Mouse (Mus musculus) CH12.LX (cell line): ENCODE results near the gene Ubc. TPM values are rescaled to one million over a fixed set of nuclear protein-coding genes. Genes with fewer than 3 reads are reported as not detected.

Experiments used
- DNase-seq: peaks from one replicate; pipeline ENCODE4 v3.0.0-alpha.2; 2013; ENCODE audit errors: extremely low read depth
- H3K27ac ChIP-seq: 2 replicates; pipeline ENCODE4 v1.5.1; 2012; ENCODE audit warnings: low read depth, mild to moderate bottlenecking, control low read depth, moderate library complexity; ENCODE audit not compliant: insufficient read depth
- H3K27me3 ChIP-seq: replicated peaks from 2 replicates; pipeline ENCODE3; 2012; ENCODE audit warnings: inconsistent platforms
- H3K36me3 ChIP-seq, 2 experiments: replicated peaks in 1 of 2; 2 replicates each; pipeline versions ENCODE3 to v1.6.1; 2012; ENCODE audit warnings: inconsistent platforms in 1 of 2, low read length in 1 of 2, mild to moderate bottlenecking in 1 of 2, mixed read lengths in 1 of 2, moderate library complexity in 1 of 2; ENCODE audit not compliant: control insufficient read depth in 1 of 2, insufficient read depth in 1 of 2
- H3K4me1 ChIP-seq, 2 experiments: 2 replicates each; pipeline ENCODE4 v1.6.1; 2012; ENCODE audit warnings: inconsistent platforms in 1 of 2, moderate library complexity in 1 of 2; ENCODE audit not compliant: insufficient read depth in 2 of 2, control insufficient read depth in 1 of 2
- H3K4me2 ChIP-seq: 2 replicates; pipeline ENCODE4 v1.6.1; 2012; ENCODE audit warnings: low read depth, mild to moderate bottlenecking, control low read depth; ENCODE audit not compliant: poor library complexity, insufficient read depth, severe bottlenecking
- H3K4me3 ChIP-seq, 3 experiments: fragments of 150-350 bp in 1 of 3; sonication (generic) in 1 of 3; replicated peaks in 1 of 3; 2 replicates each; pipeline versions ENCODE3 to v1.5.1; 2011 to 2012; ENCODE audit warnings: low read depth in 2 of 3, low read length in 2 of 3, mild to moderate bottlenecking in 2 of 3, moderate library complexity in 2 of 3, control low read depth in 1 of 3, improper control_type of control experiment in 1 of 3, inconsistent platforms in 1 of 3, mixed read lengths in 1 of 3; ENCODE audit not compliant: poor library complexity in 1 of 3
- H3K79me2 ChIP-seq: replicated peaks from 2 replicates; pipeline ENCODE4 v1.6.1; 2012; ENCODE audit warnings: mild to moderate bottlenecking, moderate library complexity; ENCODE audit not compliant: control insufficient read depth, poor library complexity, insufficient read depth, severe bottlenecking; ENCODE audit errors: extremely low read depth
- H3K9ac ChIP-seq: 2 replicates; pipeline ENCODE4 v1.6.1; 2012; ENCODE audit warnings: low read depth, mild to moderate bottlenecking, control low read depth, moderate library complexity; ENCODE audit not compliant: insufficient read depth
- H3K9me3 ChIP-seq: replicated peaks from 2 replicates; pipeline ENCODE3; 2012; ENCODE audit warnings: low read length, inconsistent platforms, mixed read lengths
- BHLHE40 ChIP-seq: IDR thresholded peaks from 2 replicates; pipeline ENCODE4 v1.6.1; 2011; ENCODE audit warnings: mild to moderate bottlenecking, low read depth, low read length, improper control_type of control experiment
- CHD1 ChIP-seq: IDR thresholded peaks from 2 replicates; pipeline ENCODE4 v1.6.1; 2012; ENCODE audit warnings: low read depth, low read length, improper control_type of control experiment, inconsistent platforms
- CHD2 ChIP-seq: IDR thresholded peaks from 2 replicates; pipeline ENCODE4 v1.6.1; 2011; ENCODE audit warnings: low read length, improper control_type of control experiment
- ELF1 ChIP-seq: IDR thresholded peaks from 2 replicates; pipeline ENCODE4 v1.6.1; 2014; ENCODE audit warnings: low read depth, mild to moderate bottlenecking, inconsistent platforms, low read length, improper control_type of control experiment
- EP300 ChIP-seq: IDR thresholded peaks from 2 replicates; pipeline ENCODE4 v1.6.1; 2011; ENCODE audit warnings: low read length, improper control_type of control experiment
- ETS1 ChIP-seq: conservative IDR thresholded peaks from 2 replicates; pipeline ENCODE4 v1.6.1; 2012; ENCODE audit warnings: low read depth, mild to moderate bottlenecking, inconsistent platforms, low read length, improper control_type of control experiment, moderate library complexity
- HCFC1 ChIP-seq: IDR thresholded peaks from 2 replicates; pipeline ENCODE4 v1.6.1; 2012; ENCODE audit warnings: low read depth, mild to moderate bottlenecking, inconsistent platforms, low read length, improper control_type of control experiment
- IRF4 ChIP-seq: IDR thresholded peaks from 2 replicates; pipeline ENCODE4 v1.6.1; 2014; ENCODE audit warnings: low read depth, mild to moderate bottlenecking, inconsistent platforms, low read length, improper control_type of control experiment
- JUN ChIP-seq: IDR thresholded peaks from 2 replicates; pipeline ENCODE4 v1.6.1; 2011; ENCODE audit warnings: low read depth, mild to moderate bottlenecking, low read length, improper control_type of control experiment, moderate library complexity; ENCODE audit not compliant: insufficient read depth
- JUND ChIP-seq: conservative IDR thresholded peaks from 2 replicates; pipeline ENCODE4 v1.6.1; 2011; ENCODE audit warnings: low read depth, low read length, improper control_type of control experiment
- KAT2A ChIP-seq: IDR thresholded peaks from 2 replicates; pipeline ENCODE4 v1.6.1; 2012; ENCODE audit warnings: low read length, improper control_type of control experiment, inconsistent platforms; ENCODE audit not compliant: insufficient replicate concordance
- MAFK ChIP-seq: IDR thresholded peaks from 2 replicates; pipeline ENCODE4 v1.6.1; 2011; ENCODE audit warnings: low read length, improper control_type of control experiment; ENCODE audit not compliant: insufficient replicate concordance
- MAX ChIP-seq: IDR thresholded peaks from 2 replicates; pipeline ENCODE4 v1.6.1; 2011; ENCODE audit warnings: low read length, improper control_type of control experiment
- MAZ ChIP-seq: IDR thresholded peaks from 2 replicates; pipeline ENCODE4 v1.6.1; 2012; ENCODE audit warnings: low read depth, mild to moderate bottlenecking, inconsistent platforms, low read length, improper control_type of control experiment, moderate library complexity
- MEF2A ChIP-seq: IDR thresholded peaks from 2 replicates; pipeline ENCODE4 v1.6.1; 2014; ENCODE audit warnings: low read depth, mild to moderate bottlenecking, inconsistent platforms, low read length, improper control_type of control experiment, borderline replicate concordance
- MXI1 ChIP-seq: IDR thresholded peaks from 2 replicates; pipeline ENCODE4 v1.6.1; 2011; ENCODE audit warnings: mild to moderate bottlenecking, low read depth, low read length, improper control_type of control experiment
- MYC ChIP-seq: IDR thresholded peaks from 2 replicates; pipeline ENCODE4 v1.6.1; 2011; ENCODE audit warnings: low read depth, mild to moderate bottlenecking, improper control_type of control experiment, low read length
- NELFE ChIP-seq: IDR thresholded peaks from 2 replicates; pipeline ENCODE4 v1.6.1; 2011; ENCODE audit warnings: low read depth, low read length, improper control_type of control experiment
- PAX5 ChIP-seq: IDR thresholded peaks from 2 replicates; pipeline ENCODE4 v1.6.1; 2012; ENCODE audit warnings: low read length, inconsistent platforms, mixed read lengths
- POLR2A ChIP-seq: IDR thresholded peaks from 2 replicates; pipeline ENCODE4 v1.6.1; 2011; ENCODE audit warnings: low read depth, mild to moderate bottlenecking, improper control_type of control experiment, low read length
- POLR2AphosphoS2 ChIP-seq: IDR thresholded peaks from 2 replicates; pipeline ENCODE4 v1.6.1; 2011; ENCODE audit warnings: low read depth, low read length, improper control_type of control experiment
- SIN3A ChIP-seq: IDR thresholded peaks from 2 replicates; pipeline ENCODE4 v1.6.1; 2012; ENCODE audit warnings: low read length, improper control_type of control experiment, inconsistent platforms
- TBP ChIP-seq: conservative IDR thresholded peaks from 2 replicates; pipeline ENCODE4 v1.6.1; 2011; ENCODE audit warnings: low read depth, low read length, improper control_type of control experiment
- TCF12 ChIP-seq: IDR thresholded peaks from 2 replicates; pipeline ENCODE4 v1.6.1; 2014; ENCODE audit warnings: low read depth, mild to moderate bottlenecking, inconsistent platforms, low read length, improper control_type of control experiment
- USF1 ChIP-seq: IDR thresholded peaks from 2 replicates; pipeline ENCODE4 v1.6.1; 2014; ENCODE audit warnings: low read depth, mild to moderate bottlenecking, inconsistent platforms, low read length, improper control_type of control experiment
- USF2 ChIP-seq: conservative IDR thresholded peaks from 2 replicates; pipeline ENCODE4 v1.6.1; 2011; ENCODE audit warnings: low read depth, low read length, improper control_type of control experiment
- ZC3H11A ChIP-seq: IDR thresholded peaks from 2 replicates; pipeline ENCODE4 v1.6.1; 2012; ENCODE audit warnings: low read depth, mild to moderate bottlenecking, inconsistent platforms, low read length, improper control_type of control experiment
- ZMIZ1 ChIP-seq: IDR thresholded peaks from 2 replicates; pipeline ENCODE4 v1.6.1; 2012; ENCODE audit warnings: low read depth, mild to moderate bottlenecking, inconsistent platforms, low read length, improper control_type of control experiment
- ZNF384 ChIP-seq: IDR thresholded peaks from 2 replicates; pipeline ENCODE4 v1.6.1; 2012; ENCODE audit warnings: low read depth, low read length, improper control_type of control experiment, inconsistent platforms
- dilution Hi-C: fragments of 300-500 bp; cut with MboI; formaldehyde crosslinking; loops from 2 replicates; pipeline ENCODE4 v1.14.3; 2020; ENCODE audit warnings: low sequenced_read_pairs; ENCODE audit not compliant: extremely low pct_unique_long_range_greater_than_20kb, extremely low pct_ligation_motif_present
- in situ Hi-C: fragments of 300-500 bp; cut with MboI; formaldehyde crosslinking; loops from 3 replicates; pipeline ENCODE4 v1.14.3; 2019; ENCODE audit warnings: low sequenced_read_pairs, low pct_ligation_motif_present, low pct_unique_long_range_greater_than_20kb, mixed read lengths
- polyA plus RNA-seq: library from polyadenylated mRNA; unstranded; fragments of >175 nt; gene quantifications from 2 replicates; pipeline ENCODE4 v1.2.1, GENCODE M21; 2012; ENCODE audit warnings: low read depth; ENCODE audit not compliant: insufficient read length
- total RNA-seq, 2 experiments: library from RNA; depleted of rRNA; stranded (reverse); fragments of 300-350 nt in 1 of 2; fragments of >200 nt in 1 of 2; gene quantifications; 2 replicates each; pipeline ENCODE4 v1.2.3; 2012 to 2014

Ubc gene
- total and polyA plus RNA-seq, 3 experiments, result 466 to 803 (median 656) TPM

DNA sequence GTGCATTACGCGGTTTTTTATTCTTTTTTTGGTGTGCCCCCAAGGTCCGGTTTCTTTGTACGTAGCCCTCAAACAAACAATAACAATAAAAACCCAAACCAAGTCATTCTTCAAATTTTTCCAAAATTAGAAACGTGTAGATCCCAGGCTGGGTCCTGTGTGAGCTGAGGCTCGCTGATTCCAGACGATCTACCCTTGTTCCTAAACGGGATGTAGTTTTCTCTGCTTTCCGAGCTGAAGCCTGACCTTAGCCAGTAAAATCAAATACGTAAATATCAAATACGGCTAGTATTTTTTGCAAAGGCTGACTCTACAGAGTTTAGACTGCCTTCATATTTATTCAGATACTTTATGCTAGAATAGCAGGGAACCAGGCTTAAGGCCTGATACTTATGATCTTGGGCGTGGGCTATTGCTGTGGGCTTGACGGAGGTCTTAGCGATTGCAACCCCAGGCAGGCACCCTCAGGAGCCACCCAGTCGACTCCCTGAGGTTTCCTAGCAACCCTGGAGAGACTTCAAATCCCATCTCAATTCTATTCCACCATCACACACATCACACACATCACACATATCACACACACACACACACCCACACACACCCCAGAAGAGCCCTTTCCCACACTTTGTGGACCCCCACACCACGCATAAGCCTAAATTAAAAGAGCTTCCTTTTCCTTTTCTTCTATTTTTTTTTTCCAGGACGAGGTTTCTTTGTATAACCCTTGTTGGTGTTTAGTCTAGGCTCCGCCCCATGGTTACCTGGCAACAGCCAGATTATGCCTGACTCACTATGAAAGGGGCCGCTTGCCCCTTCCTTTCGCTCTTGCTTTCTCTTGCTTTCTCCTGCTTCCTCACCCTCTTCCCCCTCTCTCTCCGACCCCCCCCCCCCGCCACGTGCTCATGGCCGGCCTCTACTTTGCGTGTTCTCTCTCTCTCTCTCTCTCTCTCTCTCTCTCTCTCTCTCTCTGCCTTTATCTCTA, 3.9 kb upstream of the Ubc start:
- peaks cover 6 to 32% of the 10 kb centered on the region in 2 experiments; a peak in 3 of 4 replicates for H3K4me1 ChIP-seq
- in situ Hi-C loops, result no loop called here
- no peaks in the 10 kb centered on the region for H3K9me3 ChIP-seq
- peak; percentile 98 for DNase-seq
- H3K27me3 ChIP-seq, result no peaks in the 10 kb centered on the region
- H3K9ac ChIP-seq, result peak overlapping the region; percentile 94
- peaks cover 8% of the 10 kb centered on the region for H3K79me2 ChIP-seq
- peak overlapping the region; percentile 95 for H3K27ac ChIP-seq
- dilution Hi-C loops, result no loop called here
- TF ChIP-seq TCF12, result peak; percentile 76
- TF ChIP-seq MAFK, result peak; percentile 64
- TF ChIP-seq PAX5, result no peak
- peak; percentile 58 for TF ChIP-seq HCFC1
- TF ChIP-seq POLR2A, result no peak
- TF ChIP-seq MEF2A, result peak; percentile 83
- TF ChIP-seq JUN, result 0 out of 2 replicates have a peak, but pooled peaks have one; percentile 31
- no peak for TF ChIP-seq USF2
- peak; percentile 84; the same call in 1 of the 2 replicates for TF ChIP-seq SIN3A
- peak; percentile 25 for TF ChIP-seq CHD1
- no peak for TF ChIP-seq POLR2AphosphoS2
- TF ChIP-seq KAT2A, result no peak
- peak; percentile 96 for TF ChIP-seq IRF4
- TF ChIP-seq MAX, result peak; percentile 73
- TF ChIP-seq TBP, result peak; percentile 13; the same call in 1 of the 2 replicates
- TF ChIP-seq USF1, result peak; percentile 44
- TF ChIP-seq BHLHE40, result peak; percentile 89
- peak; percentile 39; the same call in 1 of the 2 replicates for TF ChIP-seq ELF1
- TF ChIP-seq NELFE, result no peak
- peak; percentile 93 for TF ChIP-seq MAZ
- TF ChIP-seq ZC3H11A, result no peak
- peak; percentile 70 for TF ChIP-seq EP300
- peak; percentile 50; the same call in 1 of the 2 replicates for TF ChIP-seq CHD2
- peak; percentile 50; the same call in 1 of the 2 replicates for TF ChIP-seq JUND
- peak; percentile 96 for TF ChIP-seq MYC
- TF ChIP-seq MXI1, result peak; percentile 84
- peak; percentile 86 for TF ChIP-seq ZNF384
- TF ChIP-seq ETS1, result peak; percentile 85
- peak; percentile 58; the same call in 1 of the 2 replicates for TF ChIP-seq ZMIZ1
- TF ChIP-seq, all 38 proteins: peak for 22
- peak overlapping the region; percentile 88 for H3K4me2 ChIP-seq
- peak overlapping the region; percentile 19 to 53 (median 39) for H3K4me3 ChIP-seq
- H3K36me3 ChIP-seq, result peaks cover 0 to 2% of the 10 kb centered on the region in 2 experiments
